Mouse (Mus musculus) layer of hippocampus, adult 18-20 months (tissue): ENCODE measurements around the gene Gas6. TPM values are rescaled to one million over a fixed set of nuclear protein-coding genes. Genes with fewer than 3 reads are reported as not detected.

ENCODE experiments used
- DNase-seq, 2 experiments: peaks; one replicate each; pipeline ENCODE4 v3.0.0; 2022; ENCODE audit warnings: low spot score in 2 of 2
- long read RNA-seq: library from polyadenylated mRNA; stranded (forward); transcript quantifications from one replicate; pipeline ENCODE4 v2.0.0, GENCODE M21; 2021
- total RNA-seq, 2 experiments: library from RNA; stranded (reverse); gene quantifications; 2 replicates each; pipeline ENCODE4 v1.2.3; 2021

Gene Gas6
- 10 to 100 TPM; 84.0 to 95.1 TPM for total RNA-seq
- long read RNA-seq, transcript Gas6-201 (15 exons, 2,548 nt) = major isoform, 50 of 62 reads
- long read RNA-seq, partial matches to known transcripts = 7 of 62 reads
- long read RNA-seq, other reads (novel, unspliced or antisense) = 5 of 62 reads

DNA sequence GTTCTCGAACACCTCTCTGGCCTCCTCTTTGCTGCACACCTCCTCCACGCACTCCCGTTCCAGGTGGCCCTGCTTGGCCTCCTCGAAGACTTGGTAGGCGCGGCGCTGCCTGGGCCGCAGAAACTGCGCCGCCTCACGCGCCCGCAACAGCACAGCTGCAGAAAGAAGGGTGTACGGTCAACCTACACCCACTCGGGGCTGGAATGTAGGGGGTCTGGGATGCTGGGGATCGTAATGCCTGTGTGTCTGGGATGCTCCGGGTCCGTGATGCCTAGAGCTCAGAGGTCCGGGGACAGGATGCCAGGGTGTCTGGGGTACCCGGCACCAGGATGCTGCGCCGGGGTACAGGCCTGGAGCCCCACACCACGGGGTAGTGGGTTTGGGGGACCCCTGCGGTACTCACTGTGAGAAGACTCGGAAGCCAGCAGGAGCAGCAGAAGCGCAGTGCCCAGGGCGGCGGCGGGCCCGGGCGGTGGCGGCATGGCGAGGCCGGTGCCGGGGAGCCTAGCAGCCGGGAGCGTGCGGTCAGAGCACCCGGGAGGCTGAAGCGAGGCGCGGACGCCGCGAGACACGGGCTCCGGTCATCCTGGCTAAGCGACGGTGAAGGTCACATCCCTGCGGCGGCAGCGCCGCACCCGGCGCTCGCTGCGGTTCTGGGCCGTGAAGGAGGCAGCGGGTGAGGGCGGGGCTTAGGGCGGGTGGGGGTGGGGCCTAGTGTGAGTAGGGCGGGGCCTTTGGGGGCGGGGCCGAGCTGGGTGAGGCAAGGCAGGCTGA, at the start of gene Gas6:
TSS of gene Gas6 (minus strand) at position 633 of the 774 bp plus-strand sequence.
- peak; percentile 48 to 73 for DNase-seq

DNA sequence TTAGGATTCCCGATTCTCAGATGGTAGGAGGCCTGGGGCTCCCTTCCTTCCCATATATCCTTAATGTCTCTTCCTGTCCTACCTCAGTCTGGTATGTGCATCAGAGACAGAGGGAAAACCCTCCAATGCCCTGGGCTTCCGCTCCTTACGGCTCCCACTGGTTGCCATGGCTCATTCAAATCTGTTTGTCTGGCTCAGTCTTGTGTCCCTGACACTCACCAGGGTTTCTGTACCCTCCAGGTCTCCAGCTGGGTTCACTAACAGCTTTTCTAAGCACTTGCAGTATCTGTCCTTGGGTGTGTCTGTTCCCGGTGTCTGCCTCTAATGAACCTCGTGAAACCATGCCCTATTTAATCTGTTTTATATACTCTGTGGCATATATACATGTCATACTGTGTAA, 47.2 kb upstream of the Gas6 start:
- DNase-seq = no peak

DNA sequence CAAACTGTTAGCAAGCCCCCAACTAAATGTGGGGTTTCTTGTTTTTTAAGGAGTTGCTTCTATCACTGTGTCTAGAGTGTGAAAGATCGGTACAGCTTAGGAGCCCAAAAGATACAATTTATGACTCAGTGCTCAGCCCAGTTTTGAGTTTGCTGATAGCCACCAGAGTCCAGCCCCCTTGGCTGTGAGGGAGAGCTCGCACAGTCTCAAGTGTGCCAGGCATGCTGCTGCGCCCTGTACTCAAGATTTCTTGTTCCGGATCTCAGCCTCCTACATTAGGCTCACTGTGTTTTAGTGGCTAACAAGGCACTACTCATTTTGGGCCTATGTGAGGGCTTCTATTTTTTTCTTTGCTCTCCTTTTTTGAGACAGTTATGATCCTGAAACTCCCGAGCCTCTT, 45.8 kb upstream of the Gas6 start:
- no peak for DNase-seq

DNA sequence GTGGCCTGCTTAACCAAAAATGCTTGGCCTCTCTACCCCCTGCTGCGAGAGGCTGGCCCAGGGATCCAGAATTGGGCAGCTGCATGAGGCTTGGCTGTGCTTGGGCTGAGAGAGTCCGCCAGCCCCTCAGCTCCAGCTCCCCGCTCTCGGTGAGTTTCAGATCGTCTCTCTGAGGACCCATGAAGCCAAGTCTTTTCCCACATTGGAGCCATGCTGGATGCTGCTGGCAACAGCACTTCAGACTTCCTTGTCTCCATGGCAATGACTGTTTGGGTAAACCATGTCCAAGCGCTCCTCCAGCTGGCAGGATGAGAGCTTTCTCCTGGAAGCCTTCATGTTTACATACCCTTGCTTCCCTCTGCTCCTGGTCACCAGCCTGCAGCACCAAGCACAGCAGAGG, 44.5 kb upstream of the Gas6 start:
- peak; percentile 44 to 76 for DNase-seq

DNA sequence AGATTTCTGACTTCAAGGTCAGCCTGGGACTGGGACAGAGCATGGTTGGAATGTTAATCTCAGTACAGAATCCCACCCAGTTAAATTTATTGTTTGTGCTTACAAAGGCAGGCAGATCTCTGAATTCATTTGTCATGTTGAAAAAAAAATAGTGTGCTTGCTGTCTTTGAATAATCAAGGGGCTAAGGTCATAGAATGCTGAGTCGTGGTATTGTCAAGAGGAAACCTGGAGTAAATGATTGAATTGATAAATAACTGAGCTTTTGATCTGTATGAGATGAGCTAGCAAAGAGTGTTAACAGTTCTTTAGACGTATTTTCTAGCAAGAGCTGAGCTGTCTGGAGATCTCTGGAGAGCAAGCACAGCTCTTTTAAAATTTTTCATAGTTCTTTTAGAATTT, 42.8 kb upstream of the Gas6 start:
- DNase-seq = no peak

DNA sequence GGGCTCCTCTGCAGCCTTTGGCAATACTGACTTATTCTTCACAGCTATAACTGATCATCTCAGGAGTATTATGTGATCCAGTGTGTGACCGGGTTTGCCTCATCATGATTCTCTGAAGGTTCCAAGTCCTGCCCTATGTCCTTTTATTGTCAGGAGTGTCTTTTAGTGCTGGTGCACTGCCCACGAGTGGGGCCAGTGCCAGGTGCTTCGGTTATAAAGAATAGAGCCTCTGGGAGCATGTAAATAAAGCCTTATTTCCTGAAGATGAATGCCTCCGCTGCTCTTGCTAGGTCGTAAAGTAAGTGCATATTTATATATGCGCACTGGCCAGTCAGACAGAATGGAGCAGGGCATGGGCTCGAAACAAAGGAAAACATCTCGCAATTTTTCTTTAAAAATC, 38.8 kb upstream of the Gas6 start:
- no peak for DNase-seq

DNA sequence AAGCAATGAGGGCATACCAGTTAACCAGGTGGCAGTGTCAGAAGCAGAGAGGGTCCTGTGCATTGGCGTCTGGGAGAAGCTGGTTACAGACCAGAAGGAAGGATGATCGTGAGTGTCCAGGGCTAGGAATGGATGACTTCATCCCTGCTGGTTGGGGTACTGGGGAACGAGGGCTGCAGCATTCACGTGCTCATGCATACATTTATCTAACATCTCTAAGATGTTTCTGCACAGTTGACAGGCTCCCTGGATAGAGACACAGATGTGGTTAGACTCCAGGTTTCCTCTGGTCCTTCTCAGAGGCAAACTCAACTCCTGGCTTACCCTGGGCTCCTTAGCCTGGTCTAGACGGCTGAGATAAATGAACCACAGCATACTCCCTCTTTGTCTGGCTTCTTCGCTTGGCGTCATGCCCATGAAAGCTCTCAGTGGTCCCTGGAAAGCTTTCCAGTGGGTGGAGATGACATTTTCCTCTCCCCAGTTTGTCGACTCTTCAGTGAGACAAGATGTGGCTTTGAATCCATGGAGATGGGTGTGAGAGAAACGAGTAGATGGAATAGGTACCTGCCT, 37.4 kb upstream of the Gas6 start:
- no peak for DNase-seq

DNA sequence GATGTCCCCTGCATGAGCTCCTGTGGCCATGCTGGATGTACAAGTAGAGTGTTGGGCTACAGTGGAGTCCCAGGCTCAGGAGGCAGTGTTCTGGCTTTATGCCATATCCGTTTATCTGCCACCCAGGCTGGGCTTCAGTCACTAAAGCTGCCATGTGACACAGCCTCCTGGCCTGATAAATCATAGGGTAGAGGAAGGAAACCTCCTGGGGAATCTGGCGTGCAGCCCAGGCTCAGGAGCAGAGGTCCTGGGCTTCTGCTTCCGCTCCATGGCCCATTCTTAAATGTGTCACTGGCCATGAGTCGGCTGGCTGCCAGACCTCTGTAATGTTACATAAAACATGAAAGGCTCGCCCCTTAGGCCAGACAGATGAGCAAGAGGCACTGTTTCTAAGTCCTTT, 36.7 kb upstream of the Gas6 start:
- peak in 1 of 2 experiments; percentile 39 for DNase-seq

DNA sequence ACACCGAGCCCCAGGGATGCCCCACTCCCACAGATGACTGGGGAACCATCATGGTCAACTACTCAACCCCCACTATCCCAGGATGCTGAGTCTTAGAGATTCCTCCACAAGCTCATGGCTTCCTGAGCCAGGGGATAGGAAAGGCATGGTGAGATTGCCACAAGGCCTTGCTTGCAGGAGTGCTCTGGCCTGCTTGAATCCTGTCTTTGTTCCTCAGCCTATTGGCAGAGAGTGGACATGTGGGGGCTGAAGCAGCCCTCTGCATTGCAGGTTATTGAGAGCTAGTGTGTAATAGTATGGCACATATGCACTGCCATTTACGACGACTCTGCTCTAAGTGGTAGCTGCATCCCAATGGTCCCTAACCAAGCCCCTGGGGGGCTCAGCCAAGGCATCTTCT, 36.1 kb upstream of the Gas6 start:
- no peak for DNase-seq

DNA sequence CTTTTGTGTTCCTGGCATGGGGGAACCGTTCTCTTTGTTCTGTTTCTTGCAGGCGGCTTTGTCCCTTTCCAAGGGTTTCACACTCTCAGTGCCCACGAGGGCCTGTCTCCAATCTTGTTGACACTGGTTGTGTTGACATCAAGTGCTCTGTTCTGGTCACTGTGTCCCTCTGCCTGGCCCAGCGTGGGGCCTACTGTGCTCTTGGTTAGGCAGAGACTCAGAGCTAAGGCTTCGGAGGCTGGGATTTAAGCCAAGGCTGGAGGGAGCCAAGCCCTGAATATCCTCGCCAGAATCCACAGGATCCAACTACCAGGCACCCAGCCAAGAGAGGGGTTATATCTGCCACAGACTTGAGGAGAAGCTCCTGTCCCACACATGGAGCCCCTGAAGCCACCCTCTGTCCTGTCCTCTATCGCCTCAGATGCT, 35.6 kb upstream of the Gas6 start:
- peak in 1 of 2 experiments; percentile 67 for DNase-seq

DNA sequence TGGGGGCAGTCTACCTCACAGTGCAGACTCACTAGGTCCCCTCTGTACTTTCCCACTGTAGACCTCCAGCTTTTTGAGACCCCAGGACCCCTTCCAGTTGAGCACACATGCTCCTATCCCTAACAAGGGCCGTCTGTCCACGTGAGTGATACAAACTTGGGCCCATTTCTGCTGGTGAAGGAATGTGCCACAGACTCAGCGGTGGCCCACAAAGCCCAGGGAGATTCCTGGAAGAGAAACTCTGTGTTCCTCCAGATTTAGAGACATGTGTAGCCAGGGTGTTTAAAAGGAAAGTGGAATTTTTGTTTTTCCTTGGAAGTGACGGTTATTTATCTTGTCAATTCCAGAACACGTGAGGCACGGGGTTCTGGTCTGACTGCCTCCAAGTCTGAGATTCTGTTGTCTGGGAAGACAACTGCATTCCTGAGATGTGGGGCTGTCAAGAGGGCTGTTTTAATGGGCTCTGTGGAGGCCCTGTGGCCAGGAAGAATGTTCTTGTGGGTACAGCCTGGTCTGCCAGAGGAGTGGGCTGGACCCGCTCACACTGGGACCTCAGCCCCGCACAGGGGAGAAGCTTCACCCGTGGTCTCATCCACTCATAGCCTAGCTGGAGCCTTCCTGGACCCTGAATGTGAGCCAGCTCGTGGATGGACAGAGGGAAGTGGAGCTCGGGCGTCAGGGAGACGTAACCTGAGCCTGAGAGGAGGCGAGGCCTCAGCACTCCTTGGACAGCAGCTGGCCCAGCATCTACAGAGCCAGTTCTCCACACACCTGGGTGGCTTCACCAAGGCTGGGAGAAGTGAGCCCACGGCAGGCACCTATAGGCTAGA, 34.9 kb upstream of the Gas6 start:
- no peak for DNase-seq

DNA sequence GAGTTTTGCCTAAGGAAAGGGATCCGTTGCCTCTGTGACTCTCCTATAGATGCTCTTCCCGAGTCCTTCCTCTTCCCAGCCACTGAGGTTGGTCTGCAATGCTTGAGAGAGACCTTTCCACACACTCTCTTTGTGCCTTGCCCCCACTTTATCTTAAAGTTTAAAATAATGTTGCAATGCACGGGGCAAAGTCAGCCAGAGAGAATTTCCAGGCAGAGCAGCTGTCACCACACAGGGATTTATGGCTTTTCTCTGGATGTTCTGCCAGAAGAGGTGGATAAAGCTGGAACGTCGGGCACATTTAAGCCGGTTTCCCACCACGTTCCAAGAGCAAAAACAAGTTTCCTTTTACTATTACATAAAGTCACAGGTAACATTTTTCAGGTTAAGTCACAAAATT, 27.1 kb upstream of the Gas6 start:
- no peak for DNase-seq

DNA sequence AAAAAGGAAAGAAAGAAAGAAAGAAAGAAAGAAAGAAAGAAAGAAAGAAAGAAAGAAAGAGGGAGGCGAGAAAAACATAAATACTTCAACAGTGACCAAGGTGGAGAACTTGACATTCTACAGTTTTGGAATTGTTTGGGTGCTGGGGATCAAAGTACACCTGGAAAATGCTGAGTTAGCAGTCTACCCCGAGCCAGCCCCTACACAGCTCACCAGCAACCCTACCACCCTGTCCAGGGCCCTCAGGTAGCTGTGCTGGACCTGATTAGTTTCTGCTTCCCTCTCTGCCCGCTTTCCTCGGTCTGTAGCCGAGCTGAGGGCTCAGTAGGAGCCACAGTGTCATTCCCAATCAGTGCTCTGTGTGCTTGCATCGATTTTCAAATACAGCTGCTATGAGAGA, 26.1 kb upstream of the Gas6 start:
- DNase-seq = no peak

DNA sequence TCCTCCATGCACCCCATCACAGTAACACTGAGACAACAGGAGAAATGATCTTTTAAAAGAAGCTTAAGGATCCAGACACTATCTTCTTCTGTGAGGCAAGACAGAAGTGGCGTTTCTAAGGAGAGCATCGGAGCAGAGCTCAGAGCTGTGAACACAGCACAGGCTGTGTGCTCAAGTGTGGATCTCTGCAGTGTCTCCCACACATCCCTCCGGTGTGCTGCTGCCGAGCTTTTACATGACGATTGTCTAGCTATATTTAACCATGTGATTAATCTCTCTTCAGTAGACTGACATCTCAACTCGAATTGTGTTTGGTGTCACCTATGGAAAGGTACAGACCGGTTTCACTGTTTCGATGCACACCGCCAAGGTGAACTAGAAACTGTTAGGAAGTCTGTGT, 25.2 kb upstream of the Gas6 start:
- DNase-seq = peak; percentile 34 to 51

DNA sequence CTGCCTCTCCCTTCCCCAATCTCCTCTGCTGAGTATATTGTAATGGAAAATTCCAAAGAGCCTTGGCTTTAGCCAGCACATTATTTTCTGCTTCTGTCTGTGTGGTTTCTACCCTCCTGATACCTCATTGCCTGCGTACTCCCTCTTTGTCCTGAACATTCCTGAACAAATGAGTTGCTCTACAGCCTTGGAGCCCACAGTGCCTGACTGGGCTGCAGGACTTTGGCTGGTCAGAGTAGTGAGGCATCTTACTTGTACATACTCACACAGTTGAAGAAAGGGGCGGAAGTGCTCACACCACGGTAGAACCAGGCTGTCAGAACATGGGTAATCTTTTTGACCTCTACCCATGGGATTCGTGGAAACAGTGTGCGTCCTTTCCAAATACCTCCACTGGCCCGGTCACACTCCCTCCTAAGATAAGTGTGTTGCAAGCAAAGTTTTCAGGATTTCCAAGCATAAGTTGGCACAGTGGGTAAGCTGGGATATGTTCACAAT, 23.0 kb upstream of the Gas6 start:
- DNase-seq = no peak

DNA sequence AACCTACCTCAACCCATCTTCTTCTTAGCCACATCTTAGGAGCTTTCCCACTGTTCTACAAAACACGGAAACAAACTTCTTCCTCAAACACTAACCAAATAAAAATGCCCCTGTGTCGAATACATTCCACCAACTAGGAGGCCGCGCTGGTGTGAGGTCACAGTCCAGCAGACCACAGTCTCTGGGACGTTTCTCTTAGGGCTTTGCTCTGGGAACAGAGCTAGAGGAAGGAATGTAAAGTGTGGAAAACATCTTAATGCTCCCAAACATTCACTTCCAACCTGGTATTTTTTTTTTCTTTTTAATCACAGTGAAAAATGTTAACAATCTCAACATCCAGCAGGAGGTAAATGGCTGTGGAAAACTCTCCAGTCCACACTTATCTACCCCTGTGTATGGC, 22.4 kb upstream of the Gas6 start:
- DNase-seq = no peak

DNA sequence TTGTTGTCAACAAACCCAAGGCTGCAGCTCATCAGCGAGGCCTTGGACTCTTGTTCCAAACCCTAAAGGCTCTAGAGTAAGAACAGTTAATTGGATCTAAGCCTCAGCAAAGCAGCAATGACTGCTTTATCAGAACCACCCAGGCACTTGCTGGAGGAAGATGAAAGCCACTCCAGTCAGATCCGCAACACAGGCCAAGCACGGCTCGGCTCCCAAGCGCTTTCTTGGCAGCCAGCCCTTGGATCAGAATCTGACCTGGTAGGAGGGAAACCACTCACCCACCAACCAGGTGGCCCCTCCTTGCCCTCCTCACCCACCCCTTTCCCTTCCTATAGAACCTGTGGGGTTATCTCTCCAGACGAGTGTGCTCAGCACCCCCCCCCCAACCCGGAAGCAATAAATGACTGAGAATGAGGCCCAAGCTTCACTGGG, 21.7 kb upstream of the Gas6 start:
- DNase-seq = no peak

DNA sequence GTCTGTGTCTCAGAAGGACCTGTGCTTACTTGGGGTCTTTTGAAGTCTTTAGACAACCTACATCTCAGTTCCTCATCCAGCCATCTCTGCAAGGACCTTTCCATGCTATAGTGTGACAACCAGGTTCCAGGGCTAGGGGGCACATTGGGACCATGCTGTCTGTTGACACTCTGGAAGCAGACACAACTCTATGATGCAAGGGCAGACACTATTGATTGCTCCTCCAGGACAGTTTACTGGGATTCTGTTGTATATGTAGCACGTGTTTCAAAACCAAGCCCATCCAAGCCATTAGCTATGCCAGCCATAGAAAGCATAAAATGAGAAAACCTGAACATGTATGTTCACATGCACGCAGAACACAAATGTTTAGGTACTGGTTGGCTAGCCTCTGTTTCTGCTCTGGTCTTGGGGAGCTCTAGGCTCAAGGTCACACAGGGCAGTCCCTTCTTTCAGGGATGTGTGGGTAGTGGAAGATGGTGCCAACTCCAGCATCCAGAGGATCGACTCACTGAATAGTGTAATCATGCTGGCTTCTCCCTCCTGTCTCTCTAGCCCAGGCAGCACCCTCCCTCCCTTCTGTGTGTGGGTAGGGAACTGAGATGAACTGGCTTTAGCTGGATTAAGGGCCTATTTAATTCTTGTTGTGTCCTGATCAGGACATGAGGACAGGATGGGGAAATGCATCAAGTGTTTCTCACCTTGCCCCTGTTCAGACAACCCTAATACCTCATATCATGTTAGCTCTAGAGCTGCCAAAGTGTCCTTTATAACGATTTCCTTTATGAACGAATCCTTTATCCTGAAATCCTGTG, 19.5 kb upstream of the Gas6 start:
- DNase-seq = no peak

DNA sequence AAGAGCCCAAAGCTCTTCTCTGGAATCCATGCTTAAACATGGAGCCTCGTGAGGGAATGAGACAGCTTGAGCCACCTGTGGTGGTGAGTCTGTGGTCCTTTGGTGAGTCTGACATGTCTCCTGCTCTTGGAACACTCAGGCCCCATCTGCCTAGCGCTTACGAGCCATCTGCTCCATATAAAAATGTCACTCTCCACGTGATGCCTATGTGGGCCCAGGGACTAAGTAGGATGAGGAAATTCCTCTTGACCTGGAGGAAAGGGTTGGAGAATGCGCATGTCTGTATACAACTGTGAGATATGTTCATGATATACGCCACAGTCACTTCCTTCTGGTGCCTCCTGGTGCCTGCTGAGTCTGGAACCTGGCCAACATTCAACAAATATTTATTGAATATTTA, 18.4 kb upstream of the Gas6 start:
- peak in 1 of 2 experiments; percentile 51 for DNase-seq

DNA sequence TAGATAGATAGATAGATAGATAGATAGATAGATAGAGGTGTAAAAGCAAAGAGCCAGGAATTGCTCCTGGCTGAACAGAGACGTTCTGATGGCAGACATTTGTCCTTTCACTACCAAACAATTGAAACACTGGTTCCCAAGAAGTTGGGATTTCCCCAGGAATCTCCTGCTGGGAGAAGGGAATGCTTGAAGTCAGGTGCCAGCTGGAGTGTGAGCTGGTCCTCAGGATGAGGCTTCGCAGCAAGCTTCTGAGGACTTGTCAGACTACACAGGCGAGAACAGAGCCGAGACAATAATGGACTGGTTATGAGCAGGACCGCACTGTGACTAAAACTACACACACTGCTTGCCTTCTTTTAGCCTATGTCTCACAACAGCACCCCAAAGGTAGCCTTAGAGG, 17.7 kb upstream of the Gas6 start:
- no peak for DNase-seq
